Mouse (Mus musculus): ENCODE measurements around the gene Mboat2.

GRCm38 (mm10) chr12:24925276-24925675, 94.6 kb downstream of the Mboat2 start:
- TF ChIP-seq CTCF (IDR thresholded peaks at IDR 0.05; ENCODE audit: borderline replicate concordance, insufficient read depth, low read length) (no peak), POLR2A (IDR thresholded peaks at IDR 0.05; ENCODE audit: low read depth, low read length) (no peak)
